Mouse (Mus musculus): ENCODE results near the gene AA986860. TPM values are rescaled to one million over a fixed set of nuclear protein-coding genes. Genes with fewer than 3 reads are reported as not detected.

Gene AA986860
- total RNA-seq, 4 experiments from 2014 or later = 0.30 to 0.69 (median 0.36) TPM

GRCm38 (mm10) chr1:130734852-130735251 lies 3.1 kb downstream of the AA986860 start:
- DNase-seq (ENCODE audit: low spot score) = no peak

DNA sequence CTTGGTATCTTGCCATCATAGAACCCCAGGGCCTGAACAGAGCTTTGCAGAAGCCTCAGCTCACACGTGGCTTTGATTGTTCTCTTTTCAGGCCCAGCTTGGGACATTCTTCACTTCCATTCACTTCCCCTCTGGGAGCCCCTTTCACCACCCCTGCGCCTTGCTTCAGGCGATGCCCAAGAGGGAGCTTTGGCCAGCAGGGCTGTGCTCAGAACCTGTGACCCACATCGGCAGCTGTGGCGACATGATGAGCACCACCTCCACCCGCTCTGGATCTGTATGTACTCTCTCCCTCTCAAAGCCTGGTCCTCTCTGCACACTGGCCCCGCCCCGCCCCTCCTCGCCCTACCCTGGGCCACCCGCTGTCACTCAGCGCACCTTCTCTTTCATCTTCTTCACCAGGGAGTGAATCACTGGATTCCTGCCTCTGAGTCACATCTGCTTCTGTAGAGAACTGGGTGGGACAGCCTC lies 5.7 kb downstream of the AA986860 start:
- DNase-seq (ENCODE audit: low spot score) = no peak

GRCm38 (mm10) chr1:130737916-130738315 lies 6.1 kb downstream of the AA986860 start:
- no peak for DNase-seq (ENCODE audit: low spot score)

DNA sequence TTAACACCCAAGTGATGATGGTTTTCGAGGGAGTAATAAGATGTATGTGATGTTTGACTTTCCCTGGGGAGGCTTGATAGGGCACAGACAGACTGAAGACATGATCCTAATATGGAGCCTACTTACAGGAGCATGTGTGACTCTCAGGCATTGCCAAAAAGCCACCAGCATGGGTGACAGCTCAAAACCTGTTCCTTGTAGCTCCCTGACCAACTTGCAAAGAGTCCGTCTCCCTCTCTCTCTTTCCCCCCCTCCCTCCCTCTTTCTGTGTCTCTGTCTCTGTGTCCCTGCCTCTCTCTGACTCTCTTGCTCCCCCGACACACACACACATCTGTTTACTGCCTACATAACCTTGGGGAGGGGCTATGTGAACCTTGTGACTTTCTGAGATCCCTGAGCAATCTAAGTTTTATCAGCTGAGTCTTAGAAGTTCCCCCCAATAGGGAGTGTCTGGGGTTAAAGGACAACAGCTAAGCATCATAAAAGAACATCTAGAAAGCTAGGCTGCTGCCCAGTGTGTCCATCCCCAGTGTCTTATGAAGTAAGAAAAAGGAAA lies 6.9 kb downstream of the AA986860 start:
- DNase-seq (ENCODE audit: low spot score) = no peak

GRCm38 (mm10) chr1:130739636-130740035 lies 7.9 kb downstream of the AA986860 start:
- no peak for DNase-seq (ENCODE audit: low spot score)

- DNase-seq (ENCODE audit: low spot score) = no peak
Measured at GRCm38 (mm10) chr1:130740227-130740648, 8.5 kb downstream of the AA986860 start.

DNA sequence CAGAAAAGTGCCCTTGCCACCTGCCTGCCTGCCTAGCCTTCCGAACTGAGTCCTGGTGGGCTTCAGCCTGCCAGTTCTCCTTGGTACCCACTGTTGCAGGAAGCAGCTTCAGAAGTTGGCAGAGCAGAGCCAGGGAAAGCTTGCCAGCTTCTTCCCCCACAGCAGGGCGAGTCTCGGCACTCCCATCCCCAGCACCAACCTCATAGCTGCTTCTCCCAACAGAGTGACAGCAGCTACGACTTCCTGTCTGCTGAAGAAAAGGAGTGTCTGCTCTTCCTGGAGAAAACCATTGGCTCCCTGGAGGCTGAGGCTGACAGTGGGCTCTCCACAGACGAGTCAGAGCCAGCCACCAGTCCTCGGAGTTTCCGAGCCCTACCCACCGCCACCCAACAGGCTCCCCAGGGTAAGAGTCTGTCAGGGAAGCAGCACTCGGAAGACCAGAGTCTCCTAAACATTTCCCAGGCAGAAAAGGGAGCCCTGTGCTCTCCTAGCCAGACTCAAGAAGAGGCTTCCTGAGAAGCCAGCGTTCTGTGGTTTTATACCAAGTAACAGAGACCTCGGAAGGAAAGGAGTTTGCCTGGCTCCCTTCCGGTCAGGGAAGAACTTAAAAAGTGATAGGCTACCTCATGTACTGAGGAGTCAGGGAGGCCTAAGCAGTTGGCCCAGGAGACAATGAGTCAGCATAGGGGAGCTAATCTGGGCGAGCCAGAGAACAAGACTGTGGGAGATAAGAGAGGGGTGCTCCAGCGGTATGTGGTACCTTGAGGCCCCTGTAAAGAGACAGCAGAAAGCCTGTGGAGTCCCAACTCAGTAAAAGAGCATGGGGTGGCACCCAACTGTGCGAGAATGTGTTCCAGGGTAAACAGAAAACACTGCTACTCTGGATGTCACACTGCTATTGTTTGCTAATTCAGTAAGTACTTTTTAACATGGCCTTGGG lies 9.3 kb downstream of the AA986860 start:
- DNase-seq (ENCODE audit: low spot score) = no peak

- no peak for DNase-seq (ENCODE audit: low spot score)
Measured at GRCm38 (mm10) chr1:130742201-130742600, 10.4 kb downstream of the AA986860 start.

DNA sequence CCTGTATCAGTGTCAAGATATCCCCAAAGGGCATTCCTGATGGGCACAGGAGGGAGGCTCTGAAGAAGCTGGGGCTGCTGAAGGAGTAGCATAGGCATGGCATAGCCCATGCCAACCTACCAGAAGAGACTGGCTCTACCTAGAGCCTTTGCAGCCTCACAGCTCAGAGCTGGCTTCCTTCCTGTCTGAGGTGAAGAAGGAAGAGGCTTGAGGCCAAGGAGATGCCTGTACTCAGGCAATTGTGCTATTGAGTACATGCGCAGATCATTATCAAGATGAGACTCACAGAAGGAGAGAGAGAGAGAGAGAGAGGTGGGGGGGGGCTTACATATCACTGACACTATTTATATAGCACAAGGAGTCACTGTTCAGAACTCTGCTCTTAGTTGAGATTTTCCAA lies 12.0 kb downstream of the AA986860 start:
- no peak for DNase-seq (ENCODE audit: low spot score)

DNA sequence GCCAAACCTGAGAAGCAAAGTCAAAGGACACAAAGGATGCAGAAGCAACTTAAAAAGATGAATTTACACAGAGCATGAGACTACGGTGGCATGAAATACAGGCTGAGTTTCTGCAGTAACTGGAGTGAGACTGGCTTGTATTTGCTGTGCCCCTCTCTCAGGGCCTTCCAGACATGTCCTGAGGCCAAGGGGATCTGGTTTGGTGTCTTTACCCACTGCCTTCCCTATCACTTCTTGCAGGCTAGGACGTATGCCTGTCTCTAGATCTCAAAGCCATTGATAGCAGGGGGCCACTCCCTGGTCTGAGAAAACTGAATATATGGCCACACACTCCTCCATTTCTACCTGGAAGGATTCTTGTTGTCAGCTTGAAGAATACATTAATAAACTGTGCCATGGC lies 12.4 kb downstream of the AA986860 start:
- DNase-seq (ENCODE audit: low spot score) = no peak

GRCm38 (mm10) chr1:130744961-130745360 lies 13.2 kb downstream of the AA986860 start:
- DNase-seq (ENCODE audit: low spot score) = no peak

GRCm38 (mm10) chr1:130745591-130745990 lies 13.8 kb downstream of the AA986860 start:
- no peak for DNase-seq (ENCODE audit: low spot score)

DNA sequence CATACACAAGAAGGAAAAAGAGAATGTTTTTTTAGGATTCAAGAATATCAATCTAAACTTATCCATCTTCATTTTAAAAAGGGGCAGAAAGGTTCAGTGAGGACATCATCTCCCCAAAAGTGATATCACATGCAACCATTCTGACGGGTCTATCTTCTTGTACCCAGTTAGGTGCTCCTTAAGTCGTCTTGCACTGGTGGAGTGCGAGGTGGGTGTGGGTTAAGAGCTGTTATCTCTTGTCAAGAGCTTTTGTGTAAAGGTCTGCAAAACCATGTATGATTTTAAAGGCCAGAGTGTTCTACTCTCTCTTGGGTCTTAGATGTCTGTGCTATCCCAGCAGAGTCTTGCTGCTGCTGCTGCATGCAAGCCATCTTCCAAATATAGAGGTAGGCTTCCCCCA lies 15.0 kb downstream of the AA986860 start:
- DNase-seq (ENCODE audit: low spot score) = no peak

- DNase-seq (ENCODE audit: low spot score) = no peak
Measured at GRCm38 (mm10) chr1:130759689-130760088, 27.9 kb downstream of the AA986860 start.

GRCm38 (mm10) chr1:130761597-130761996 lies 29.8 kb downstream of the AA986860 start:
- no peak for DNase-seq (ENCODE audit: low spot score)

DNA sequence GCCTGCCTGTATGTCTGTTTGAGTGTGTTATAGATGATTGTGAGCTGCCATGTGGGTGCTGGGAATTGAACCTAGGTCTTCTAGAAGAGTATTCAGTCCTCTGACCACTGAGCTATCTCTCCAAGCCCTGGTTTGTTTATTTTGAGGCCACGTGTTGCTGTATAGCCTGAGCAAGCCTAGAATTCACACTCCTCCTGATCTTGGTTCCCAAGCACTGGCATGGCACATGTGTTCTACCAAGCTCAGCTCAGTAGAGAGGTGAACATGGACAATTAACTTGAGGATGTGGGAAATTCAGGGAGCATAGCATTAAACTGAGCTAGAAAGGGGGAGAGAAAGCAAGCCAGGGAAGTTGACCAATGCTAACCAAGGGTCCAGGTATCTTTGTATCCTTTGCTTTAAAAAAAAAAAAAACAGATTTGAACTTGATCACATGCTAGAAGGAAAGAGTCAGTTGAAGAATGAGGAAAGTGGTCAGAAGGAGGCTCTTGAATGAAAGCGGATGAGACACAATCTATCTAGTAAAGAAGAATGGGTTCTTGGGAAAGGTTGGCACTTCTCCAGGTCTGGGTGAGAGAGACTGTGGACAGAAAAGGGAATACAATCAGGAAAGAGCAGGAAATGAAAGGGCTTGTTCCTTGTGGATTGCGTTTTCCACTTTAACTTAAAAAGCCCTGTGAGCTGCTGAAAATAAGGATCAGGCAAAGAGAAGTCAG lies 30.4 kb downstream of the AA986860 start:
- DNase-seq (ENCODE audit: low spot score) = no peak

GRCm38 (mm10) chr1:130764027-130764461 lies 32.3 kb downstream of the AA986860 start:
- DNase-seq (ENCODE audit: low spot score) = no peak

- DNase-seq (ENCODE audit: low spot score) = no peak
Measured at GRCm38 (mm10) chr1:130767066-130767465, 35.3 kb downstream of the AA986860 start.

GRCm38 (mm10) chr1:130769925-130770324 lies 38.1 kb downstream of the AA986860 start:
- no peak for DNase-seq (ENCODE audit: low spot score)

GRCm38 (mm10) chr1:130770487-130770886 lies 38.7 kb downstream of the AA986860 start:
- no peak for DNase-seq (ENCODE audit: low spot score)

- no peak for DNase-seq (ENCODE audit: low spot score)
Measured at GRCm38 (mm10) chr1:130770981-130771494, 39.3 kb downstream of the AA986860 start.

DNA sequence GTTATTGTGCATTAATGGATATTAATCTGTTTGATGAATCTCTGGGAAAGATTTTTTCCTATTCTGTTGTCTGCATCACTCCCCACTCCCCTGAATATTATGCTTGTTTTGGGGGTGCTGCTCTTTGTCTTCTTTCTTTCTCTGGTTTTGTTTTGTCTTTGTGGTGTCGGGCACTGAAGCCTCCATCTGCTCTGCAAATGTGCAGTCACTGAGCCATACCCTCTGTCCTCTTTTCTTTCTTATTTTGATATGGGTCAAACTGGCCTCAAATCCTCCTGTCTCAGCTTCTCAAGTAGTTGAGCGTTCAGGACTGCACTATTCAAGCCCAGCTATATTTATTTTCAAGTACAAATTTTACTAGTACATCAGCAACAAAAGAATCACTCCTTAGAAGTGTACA lies 43.5 kb downstream of the AA986860 start:
- DNase-seq (ENCODE audit: low spot score) = no peak
